Mouse (Mus musculus) G1E (cell line): Measurements from ENCODE around the gene Tspo2.

Experiments used
- CTCF ChIP-seq: IDR thresholded peaks from 2 replicates; pipeline ENCODE4 v1.5.1; 2012; ENCODE audit warnings: low read depth, low read length, inconsistent platforms, mixed read lengths
- GATA1 ChIP-seq: IDR thresholded peaks from 2 replicates; pipeline ENCODE4 v1.6.1; 2012; ENCODE audit warnings: borderline replicate concordance, low read length, inconsistent platforms, mixed read lengths
- POLR2AphosphoS5 ChIP-seq: IDR thresholded peaks from 2 replicates; pipeline ENCODE4 v1.6.1; 2012; ENCODE audit warnings: low read depth, low read length, inconsistent platforms; ENCODE audit not compliant: insufficient replicate concordance
- TAL1 ChIP-seq: conservative IDR thresholded peaks from 2 replicates; pipeline ENCODE4 v1.6.1; 2012; ENCODE audit warnings: low read depth, low read length, inconsistent platforms, mixed read lengths

DNA sequence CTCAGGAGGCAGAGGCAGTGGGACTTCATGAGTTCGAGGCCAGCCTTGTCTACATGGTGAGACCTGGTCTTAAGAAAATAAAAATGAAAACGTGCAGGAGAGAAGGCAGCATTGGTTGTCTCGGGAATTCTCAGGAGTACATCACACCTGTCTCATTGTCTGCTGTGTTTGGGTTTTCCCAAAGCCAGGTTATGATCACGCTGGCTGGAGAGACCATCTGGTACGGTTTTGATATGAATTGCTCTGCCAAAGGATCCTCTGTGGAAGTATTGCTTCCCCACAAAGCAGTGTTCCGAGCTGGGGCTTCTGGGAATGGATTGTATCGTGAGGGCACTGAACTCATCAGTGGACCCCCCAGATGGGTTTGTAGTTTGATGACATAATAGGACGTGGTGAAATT, 24.1 kb upstream of the Tspo2 start:
- TF ChIP-seq CTCF (no peak), GATA1 (no peak), TAL1 (no peak), POLR2AphosphoS5 (no peak)
